Mouse (Mus musculus): ENCODE measurements around the gene Clstn2. TPM values are rescaled to one million over a fixed set of nuclear protein-coding genes. Genes with fewer than 3 reads are reported as not detected.

The Clstn2 gene
- total RNA-seq (2021): 1 to 10 TPM; 4.8 to 7.3 TPM
- long read RNA-seq, experiment 1, partial matches to known transcripts: 0 of 1 reads
- long read RNA-seq, experiment 1, other reads (novel, unspliced or antisense): 1 of 1 reads
- long read RNA-seq, experiment 2, partial matches to known transcripts: 1 of 1 reads
- long read RNA-seq, experiment 2, other reads (novel, unspliced or antisense): 0 of 1 reads

GRCm38 (mm10) chr9:98032573-98033272, at the start of gene Clstn2:
Gene Clstn2 (minus strand): TSS chr9:98033181.
- peak; percentile 81 to 82 for DNase-seq

DNA sequence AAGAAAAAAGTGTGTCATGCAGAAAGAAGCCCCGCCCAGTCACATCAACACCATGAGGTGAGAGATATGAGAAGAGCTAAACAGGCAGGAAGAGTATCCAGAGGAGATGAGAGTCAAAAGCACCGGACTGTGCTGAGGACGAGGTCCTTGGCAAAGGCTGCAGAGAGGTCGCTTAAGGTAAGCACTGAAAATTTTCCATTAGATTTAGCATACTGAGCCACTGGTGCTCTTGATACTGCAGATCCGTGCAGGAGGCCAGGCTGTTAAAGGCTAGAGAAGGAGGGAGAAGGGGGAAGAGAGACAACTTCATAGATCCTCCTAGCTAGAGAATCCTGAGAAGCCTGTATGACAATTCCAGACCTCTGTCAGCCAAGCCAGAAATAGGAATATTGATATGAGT, 34.8 kb upstream of the Clstn2 start:
- DNase-seq: peak in 1 of 2 experiments; percentile 8

DNA sequence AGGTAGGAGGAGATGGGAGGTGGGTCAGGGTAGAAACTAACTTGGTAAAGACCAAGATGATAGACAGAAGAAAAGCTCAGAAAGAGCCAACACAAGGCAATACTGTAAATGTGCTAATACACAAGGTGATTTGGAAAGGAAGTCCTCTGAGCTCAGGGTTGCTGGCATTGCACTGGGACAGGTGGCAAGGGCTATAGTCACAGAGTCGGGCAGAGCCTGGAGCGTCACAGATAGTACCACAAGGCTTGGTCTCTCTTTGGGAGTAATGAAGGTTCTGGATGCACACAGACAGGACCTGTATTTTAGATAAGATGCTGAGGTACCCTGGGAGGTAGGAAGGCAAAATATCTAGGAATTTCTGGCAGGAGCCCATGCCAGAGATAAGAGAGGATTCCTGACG, 28.7 kb upstream of the Clstn2 start:
- DNase-seq: no peak

GRCm38 (mm10) chr9:98057291-98057690, 24.3 kb upstream of the Clstn2 start:
- peak in 1 of 2 experiments; percentile 6 for DNase-seq

DNA sequence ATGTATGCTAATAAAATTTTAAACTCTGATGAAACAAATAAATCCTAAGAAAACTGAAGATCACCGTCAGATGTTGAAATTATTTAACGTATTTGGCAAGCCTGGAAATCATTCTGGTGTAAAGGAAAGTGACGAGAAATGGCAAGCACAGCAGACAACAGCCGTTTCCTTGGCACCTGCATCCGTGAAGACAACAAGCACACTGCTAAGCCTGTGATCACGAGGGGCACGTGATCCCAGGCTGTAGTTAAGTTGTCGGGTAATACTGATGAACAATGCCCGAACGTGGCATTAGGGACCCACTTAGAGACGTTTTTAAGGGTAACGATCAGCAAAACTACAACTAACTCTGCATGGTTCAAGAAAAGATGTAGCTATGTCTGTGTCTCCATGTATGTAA, 18.4 kb upstream of the Clstn2 start:
- no peak for DNase-seq

DNA sequence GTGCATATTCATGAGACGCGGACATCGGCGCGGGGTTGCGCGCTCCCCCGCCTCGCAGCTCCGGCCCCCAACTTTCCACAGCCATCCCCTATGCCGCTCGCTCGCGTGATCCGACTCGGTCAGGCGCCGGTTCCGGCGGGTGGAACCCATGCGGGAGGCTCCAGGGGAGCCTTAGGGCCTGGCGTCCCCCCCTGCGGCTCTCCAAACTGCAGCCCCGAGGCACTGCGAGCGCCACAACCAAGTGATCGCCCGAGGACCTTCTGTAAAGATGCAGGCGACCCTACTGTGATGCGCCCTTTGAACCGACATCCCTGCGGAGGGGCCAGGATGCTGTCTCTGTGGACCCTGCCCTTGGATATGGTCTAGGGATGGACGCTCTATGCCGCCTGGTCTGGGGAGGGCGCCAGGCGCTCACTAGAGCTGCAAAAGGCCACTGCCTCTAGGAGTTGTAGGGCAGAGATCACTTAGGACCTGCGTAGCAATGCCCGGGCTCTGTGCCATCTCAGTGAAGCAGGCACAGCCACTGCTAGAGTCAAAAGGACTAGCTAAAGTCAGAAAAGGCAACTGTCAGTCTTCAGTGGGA, 383 bp upstream of the Clstn2 start:
- peak; percentile 57 to 64 for DNase-seq

GRCm38 (mm10) chr9:98031898-98032572, 946 bp downstream of the Clstn2 start:
- no peak for DNase-seq

GRCm38 (mm10) chr9:98030715-98031114, 2.3 kb downstream of the Clstn2 start:
- peak in 1 of 2 experiments; percentile 13 for DNase-seq

GRCm38 (mm10) chr9:98025548-98025947, 7.4 kb downstream of the Clstn2 start:
- DNase-seq: no peak

GRCm38 (mm10) chr9:98023069-98023468, 9.9 kb downstream of the Clstn2 start:
- DNase-seq: no peak

DNA sequence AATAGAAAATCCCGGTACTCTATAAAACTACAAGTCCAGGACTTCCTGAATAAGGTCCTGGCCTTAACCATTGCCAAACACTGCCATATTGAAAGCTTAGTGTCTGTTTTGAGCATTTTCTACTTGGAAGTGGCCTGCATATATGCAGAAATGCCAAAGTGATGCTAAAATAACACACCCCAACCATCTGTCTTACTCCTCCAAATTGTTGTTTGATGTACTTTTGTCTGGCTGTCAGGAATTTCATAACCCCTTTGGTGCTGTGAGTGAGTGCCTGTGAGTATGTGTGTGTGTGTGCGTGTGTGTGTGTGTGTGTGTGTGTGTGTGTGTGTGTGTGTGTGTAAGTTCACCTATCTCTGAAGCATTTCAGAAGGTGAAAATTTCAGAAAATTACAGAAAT, 13.1 kb downstream of the Clstn2 start:
- DNase-seq: no peak

DNA sequence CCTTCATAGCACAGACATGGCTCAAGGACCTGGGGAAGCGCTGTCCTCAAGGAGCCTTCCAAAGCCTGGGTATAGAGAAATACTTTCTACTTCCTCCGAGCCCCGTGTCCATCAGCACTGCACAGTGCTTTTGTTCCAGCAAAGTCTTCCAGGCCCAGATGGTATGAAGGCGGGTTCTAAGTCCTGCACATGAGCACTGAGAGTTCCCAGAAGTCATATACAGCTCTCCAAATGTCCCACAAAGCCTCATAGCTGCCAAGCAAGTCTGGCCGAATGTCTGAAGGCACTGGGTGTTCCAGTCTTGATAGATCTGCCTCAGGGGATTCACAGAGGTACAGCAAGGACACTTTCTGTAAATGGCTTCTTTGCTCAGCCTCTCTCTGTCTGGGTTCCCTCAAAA, 14.3 kb downstream of the Clstn2 start:
- DNase-seq: no peak

DNA sequence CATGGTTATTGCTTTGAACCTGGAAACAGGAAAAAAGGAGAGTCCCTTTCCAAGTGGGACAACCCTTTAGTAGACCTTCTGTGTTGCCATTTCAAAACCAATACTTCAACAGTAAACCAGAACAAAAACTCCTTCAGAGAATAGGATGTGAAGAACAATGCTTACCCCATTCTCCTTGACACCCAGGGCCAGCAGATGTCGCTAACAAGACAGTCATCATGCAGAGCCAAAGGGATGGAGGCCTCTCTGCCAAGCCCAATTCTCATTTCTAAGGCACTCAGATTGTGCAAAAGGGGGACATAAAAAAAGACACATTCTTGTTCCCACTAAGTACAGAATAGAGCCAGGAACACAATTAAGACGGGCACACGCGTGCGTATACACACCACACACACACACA, 16.4 kb downstream of the Clstn2 start:
- DNase-seq: no peak

- DNase-seq: peak; percentile 57 to 64
Measured at GRCm38 (mm10) chr9:97996349-97996748, 36.6 kb downstream of the Clstn2 start.

- DNase-seq: peak in 1 of 2 experiments; percentile 20
Measured at GRCm38 (mm10) chr9:97995723-97996122, 37.3 kb downstream of the Clstn2 start.

DNA sequence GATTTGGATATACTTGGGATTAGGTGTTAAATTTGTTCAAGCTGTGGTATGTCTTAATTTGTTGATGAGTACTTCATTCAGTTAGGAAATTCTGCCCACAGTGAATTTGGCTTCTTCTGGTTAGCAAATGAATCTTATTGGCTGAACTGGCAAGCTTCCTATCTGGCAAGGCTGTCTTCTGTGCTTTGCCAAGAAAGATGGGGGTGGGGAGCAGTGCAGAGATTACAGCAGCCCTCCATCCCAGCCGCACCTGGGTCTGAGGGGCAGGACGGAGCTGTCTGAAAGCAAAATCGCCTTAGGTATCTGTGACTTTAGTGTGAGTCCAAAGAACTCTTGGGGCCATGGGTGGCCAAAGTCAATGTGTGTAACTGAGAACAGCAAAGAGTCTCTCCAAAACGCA, 40.9 kb downstream of the Clstn2 start:
- DNase-seq: peak in 1 of 2 experiments; percentile 22

DNA sequence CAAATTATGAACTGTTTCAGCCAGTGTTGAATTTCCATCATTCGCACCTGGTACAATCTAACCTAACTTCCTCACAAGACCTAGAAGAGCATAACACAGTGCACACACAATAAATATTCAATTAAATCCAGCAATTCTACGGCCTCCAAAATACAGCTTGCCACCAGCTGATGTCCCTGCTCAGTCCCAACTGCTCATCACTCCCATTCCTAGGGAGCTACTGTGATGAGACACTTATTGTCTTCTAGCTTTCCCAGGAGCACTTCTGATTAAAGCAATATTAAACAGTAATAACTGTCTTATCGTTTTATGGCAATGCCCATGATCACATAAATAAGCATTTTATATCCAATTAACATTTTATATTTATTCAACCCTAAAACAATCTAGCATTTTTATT, 55.6 kb downstream of the Clstn2 start:
- DNase-seq: no peak

GRCm38 (mm10) chr9:97974801-97975347, 58.1 kb downstream of the Clstn2 start:
- DNase-seq: no peak

- DNase-seq: no peak
Measured at GRCm38 (mm10) chr9:97966691-97967090, 66.3 kb downstream of the Clstn2 start.

- DNase-seq: no peak
Measured at GRCm38 (mm10) chr9:97957508-97957907, 75.5 kb downstream of the Clstn2 start.

DNA sequence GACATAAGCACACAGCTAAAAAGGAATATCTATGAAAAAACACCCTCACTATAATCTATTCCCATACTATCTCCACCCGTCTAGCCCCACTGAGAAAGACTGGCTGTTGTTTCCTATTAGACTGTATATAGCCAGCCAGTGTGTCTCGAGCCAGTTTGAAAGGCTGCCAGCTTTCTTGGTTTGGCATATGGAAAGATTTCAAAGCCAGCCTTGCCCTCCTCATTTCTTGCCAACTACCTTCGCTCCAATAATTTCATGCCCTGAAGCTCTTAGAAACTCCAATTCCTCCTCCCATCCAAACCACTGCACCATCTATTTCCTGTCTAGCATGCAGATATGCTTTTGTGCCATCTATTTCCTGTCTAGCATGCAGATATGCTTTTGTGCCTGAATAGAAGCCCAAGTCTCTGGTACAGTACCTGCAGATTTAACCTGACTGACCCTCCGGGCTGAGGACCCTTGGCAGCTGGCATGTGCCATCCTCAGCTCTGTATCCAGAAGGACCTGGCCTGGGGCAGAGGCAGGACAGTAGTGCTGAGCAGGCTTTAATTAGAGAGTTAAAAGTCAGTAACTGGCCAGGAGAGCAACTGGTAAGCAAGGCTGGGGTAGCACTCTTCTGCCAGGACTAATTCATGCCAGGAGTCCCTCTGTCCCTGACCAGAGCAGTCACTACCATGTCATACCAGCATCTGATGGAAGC, 76.4 kb downstream of the Clstn2 start:
- peak in 1 of 2 experiments; percentile 40 for DNase-seq

GRCm38 (mm10) chr9:97953746-97954359, 79.1 kb downstream of the Clstn2 start:
- DNase-seq: no peak

Data from adrenal gland, postnatal 36 days (tissue).